Mouse (Mus musculus) bone marrow, adult 2 months (tissue): ENCODE measurements at regions not wholly inside any gene's neighbourhood (a gene's known extent, or its start where the extent isn't known, plus 50 kb on each side); places are given as distances from the start of the nearest gene placed in this dataset.

Experiments
- CTCF ChIP-seq: fragments of 200-500 bp; IDR thresholded peaks from 2 replicates; pipeline ENCODE4 v1.5.1; 2011; ENCODE audit warnings: low read length, control low read depth; ENCODE audit not compliant: control insufficient read depth, insufficient read depth
- POLR2A ChIP-seq: fragments of 200-500 bp; IDR thresholded peaks from 2 replicates; pipeline ENCODE4 v1.6.1; 2011; ENCODE audit warnings: low read depth, mild to moderate bottlenecking, control low read depth, low read length, borderline replicate concordance; ENCODE audit not compliant: control insufficient read depth

- TF ChIP-seq POLR2A, result no peak
- no peak for TF ChIP-seq CTCF
Measured at GRCm38 (mm10) chr13:97546936-97547335, 213.5 kb downstream of the Gm10260 start.
